Mouse (Mus musculus) spleen, embryonic (tissue): Measurements from ENCODE around the gene Slco3a1.

Experiments used
- CTCF ChIA-PET: fragments of 350-600 bp; sonication (Branson Sonifier 250); formaldehyde crosslinking; loops from one replicate; lab custom pipeline; 2022; lab: Charles Lee

Gene Slco3a1

GRCm38 (mm10) chr7:74348318-74348890 lies 206.2 kb downstream of the Slco3a1 start:
- CTCF ChIA-PET = no interaction called here

DNA sequence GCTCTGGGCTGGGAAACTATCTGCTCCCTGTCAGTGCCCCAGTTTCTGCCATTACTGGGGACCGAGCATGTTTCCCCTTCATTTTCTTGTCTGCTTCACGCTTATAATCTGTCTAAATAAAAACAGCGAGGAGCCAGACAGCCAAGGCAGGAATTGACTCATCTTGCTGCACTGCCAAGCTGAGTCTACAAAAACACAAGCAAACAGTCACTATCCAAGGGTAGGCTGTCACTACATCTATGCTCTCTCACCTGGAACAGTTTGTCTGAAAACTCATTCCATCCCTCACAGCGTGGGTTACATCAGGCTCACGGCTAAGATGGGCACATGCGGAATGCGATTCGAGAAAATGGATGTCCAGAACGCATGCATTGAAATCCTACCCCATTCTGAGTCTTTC lies 207.6 kb downstream of the Slco3a1 start:
- CTCF ChIA-PET = no interaction called here

DNA sequence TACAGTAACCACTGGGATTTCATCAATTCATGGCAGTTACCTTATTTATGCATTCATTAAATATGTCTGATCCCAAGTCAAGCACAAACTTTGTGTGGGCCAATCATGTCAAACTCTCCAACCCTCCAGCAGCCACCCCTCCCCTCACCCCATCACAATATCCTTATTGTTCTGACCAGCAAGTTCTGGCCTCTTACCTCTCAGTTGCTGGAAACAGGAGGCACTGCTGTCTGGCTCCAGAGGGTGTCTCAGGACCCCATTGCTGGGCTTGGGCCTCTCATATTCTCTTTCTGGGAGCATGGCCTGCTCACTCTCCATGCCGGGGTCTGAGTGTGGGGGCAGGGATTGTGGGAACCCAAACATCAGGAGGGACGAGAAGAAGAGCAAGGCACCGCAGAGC lies 208.1 kb downstream of the Slco3a1 start:
- CTCF ChIA-PET = no interaction called here

DNA sequence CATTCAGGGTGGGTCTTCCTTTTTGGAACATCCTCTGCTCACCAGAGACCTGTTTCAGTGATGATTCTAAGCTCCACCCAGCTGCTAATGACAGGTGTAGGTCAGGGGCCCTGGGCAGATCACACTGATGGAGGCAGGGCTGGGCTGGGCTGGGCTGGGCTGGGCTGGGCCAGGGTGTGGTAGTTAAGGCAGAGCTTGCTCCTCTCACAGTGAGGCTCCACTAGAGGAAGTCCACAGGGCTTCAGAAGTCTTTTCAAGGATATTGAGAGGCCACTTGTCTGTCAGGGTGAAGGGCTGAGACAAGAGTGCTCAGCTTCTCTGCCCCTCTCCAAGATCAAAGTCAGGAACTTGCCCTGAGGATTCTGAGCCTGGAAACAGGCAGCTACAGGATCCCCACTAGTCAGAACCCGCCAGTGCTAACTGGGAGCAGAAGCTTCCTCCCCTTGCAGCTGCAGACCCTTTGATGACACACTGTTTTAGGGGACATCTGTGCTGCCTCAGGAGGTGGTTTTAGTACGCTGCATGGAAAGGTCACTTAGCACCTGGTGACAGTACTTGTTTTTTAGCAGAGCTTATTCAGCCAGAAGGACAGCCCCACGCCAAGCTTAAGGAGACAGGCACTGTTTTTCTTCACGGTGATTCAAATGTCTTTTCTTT lies 213.3 kb downstream of the Slco3a1 start:
- CTCF ChIA-PET = no interaction called here

- CTCF ChIA-PET = no interaction called here
These were observed 214.1 kb downstream of the Slco3a1 start for GRCm38 (mm10) chr7:74340419-74340954.

DNA sequence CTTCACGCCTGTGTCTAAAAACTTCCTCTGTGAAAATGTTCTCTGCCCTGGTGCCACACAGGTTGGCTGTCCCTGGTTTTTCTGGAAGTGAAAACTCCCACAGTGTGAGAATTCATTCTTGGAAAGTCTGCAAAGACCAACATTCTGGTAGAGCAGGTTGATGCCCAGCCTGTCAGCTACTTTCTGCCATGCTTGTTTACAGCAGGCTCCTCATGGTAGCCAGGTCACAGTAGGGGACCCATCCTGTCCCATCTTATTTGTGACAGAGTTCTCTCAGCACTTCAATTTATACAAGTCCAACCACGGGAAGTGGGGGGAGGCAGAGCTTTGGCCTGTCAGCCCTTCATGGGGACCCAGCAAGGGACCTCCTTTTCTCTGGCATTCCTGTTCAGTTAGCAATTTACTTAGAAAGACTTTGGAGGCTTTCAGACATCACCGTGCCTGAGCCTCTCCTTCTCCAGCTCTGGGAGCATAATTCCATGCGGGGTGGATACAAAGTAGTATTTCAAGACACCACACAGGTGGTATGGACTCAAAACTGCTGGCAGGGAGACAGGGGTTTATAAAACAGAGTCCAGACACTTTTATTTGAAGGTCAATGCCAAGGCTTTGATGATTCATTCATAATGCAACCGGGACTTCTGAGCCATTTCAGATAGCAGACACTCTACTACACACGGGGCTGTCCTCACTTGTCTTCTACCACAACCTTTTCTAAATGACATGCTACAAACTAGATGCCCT lies 216.7 kb downstream of the Slco3a1 start:
- CTCF ChIA-PET = no interaction called here

GRCm38 (mm10) chr7:74332323-74332722 lies 222.3 kb downstream of the Slco3a1 start:
- CTCF ChIA-PET = no interaction called here

DNA sequence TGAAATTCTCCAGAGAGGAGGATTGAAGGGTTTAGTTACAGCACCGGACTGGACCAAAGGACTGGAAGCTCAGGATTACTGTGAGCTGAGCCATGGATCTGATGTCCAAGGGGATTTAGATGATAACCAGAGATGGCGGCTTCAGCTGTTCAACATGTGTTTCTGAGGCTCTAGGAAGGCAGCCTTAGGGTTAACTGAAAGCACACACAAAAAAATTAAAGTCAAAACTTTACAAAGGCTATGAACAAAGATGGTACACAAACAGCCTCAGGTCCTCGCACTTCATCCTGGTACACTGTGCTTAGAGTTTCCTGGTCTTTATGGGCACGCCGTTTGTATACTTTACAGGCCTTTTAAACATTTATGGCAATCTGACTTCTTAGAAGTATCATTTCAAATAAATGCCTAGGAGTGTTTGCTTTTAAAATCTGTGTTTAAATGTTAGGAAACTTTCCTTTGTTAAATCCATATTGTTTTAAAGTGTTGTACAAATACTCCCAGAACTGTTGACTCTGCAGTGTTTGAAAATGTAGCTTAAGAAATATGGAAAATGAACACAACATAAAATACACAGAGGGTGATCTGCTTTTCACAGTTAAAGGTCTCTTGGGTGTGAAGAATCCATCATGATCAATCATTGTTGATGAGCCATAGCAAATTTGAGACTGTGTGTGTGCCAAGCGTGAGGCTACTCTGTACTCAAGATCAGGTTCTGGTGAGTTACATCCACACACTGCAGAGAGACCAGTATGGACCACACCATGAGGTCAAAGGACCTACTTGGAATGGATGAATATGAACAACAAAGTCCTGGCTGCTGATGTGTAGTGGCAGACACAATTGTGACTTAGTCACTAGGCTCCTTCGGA lies 223.5 kb downstream of the Slco3a1 start:
- CTCF ChIA-PET = no interaction called here

- CTCF ChIA-PET = no interaction called here
These were observed 224.3 kb downstream of the Slco3a1 start for GRCm38 (mm10) chr7:74330117-74330857.

DNA sequence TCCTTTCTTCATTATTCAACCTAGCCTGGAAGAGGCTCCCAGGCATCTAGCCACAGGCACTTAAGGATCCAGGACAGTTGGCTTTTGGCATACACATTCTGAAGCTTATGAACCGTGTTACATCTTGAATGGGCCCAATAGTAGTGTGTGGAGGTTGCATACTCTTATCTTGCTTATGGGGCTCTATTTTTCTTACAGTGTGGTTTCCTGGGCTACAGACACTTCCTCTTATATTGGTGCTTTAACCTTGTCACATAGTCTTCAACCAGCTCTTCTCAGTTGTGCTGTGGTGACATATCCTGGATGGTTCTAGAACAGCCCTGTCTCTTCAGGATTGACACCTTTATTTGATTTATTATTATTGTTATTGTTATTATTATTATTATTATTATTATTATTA lies 225.6 kb downstream of the Slco3a1 start:
- CTCF ChIA-PET = no interaction called here

DNA sequence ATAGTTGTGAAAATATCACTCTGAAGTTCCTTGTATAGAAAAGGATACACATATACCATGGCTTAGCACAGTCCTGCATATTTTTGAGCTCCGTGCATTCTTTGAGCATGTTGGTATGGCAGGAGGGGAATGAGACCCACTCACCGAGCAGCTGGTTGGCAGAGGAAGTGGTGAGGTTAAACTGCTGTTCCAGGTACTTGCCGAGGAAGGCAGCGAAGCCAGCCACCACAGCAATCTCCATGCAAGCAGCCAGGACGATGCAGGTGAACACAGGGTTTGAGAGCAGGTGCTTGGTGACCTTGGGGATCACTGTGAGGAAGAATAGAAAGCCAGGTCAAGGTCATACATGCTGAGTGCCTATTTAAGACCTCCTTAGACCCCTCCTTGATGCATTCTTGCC lies 226.9 kb downstream of the Slco3a1 start:
- CTCF ChIA-PET = no interaction called here

DNA sequence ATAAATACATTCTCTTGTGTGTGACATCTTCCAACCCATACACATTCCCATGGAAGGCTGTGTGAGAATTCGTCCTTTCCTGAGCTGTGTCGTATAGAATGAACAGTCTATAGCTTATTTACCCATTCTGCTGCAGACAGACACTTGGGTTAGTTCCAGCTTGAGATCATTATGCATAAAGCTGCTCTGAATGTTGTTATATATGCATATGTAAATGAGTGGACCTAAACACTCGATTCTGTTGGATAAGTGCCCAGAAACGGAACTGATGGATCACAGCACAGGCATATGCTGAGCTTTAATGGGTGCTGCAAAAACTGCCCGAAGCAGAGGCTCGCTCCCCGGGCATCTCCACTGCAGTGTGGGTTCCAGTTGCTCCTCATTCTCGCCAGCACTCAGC lies 229.5 kb downstream of the Slco3a1 start:
- CTCF ChIA-PET = no interaction called here

DNA sequence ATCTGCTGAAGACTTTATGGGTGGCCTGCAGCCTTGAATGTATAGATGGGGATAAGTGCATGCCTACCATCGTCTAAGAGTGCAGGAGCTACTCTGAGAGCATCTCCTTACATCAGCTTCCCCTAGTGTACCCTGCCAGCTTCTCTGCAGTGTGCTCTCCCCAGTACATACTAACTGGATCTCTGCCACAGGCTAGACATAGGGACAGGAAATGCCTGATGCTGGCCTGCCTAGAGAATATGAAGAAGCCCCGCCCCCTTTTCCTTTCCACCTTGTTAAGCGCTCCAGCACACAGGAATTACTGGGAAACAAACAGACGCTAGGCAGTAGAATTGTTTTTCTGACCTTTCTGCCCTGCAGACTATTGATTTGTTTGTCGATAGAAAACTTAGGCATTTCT lies 230.9 kb downstream of the Slco3a1 start:
- CTCF ChIA-PET = no interaction called here

- CTCF ChIA-PET = no interaction called here
These were observed 231.4 kb downstream of the Slco3a1 start for GRCm38 (mm10) chr7:74323194-74323593.

GRCm38 (mm10) chr7:74320635-74321034 lies 233.9 kb downstream of the Slco3a1 start:
- CTCF ChIA-PET = interaction anchor here (0.5 kb wide), 1 partner anchor 16 kb away, joined by 4 read pairs; no protein-coding TSS in a partner anchor

GRCm38 (mm10) chr7:74315836-74316435 lies 238.6 kb downstream of the Slco3a1 start:
- CTCF ChIA-PET = no interaction called here

DNA sequence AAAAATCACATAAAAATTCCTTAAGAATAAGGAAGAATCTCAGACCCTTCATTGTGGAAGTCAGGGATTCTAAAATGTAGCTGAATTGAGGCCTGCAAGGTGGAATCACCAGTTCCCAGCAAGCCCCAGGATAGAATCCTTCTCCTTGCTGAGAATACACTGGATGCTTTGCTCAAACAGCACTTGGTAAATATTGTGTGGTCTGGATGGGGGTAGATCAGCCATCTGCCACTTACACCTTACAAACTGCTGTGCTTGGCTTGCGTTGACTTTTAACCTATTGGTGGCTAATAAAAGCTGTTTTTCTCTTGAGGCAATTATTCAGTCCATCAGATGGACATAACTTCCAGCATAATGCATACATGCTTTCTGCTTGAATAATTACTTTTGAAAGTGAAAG lies 240.3 kb downstream of the Slco3a1 start:
- CTCF ChIA-PET = no interaction called here

- CTCF ChIA-PET = no interaction called here
These were observed 241.1 kb downstream of the Slco3a1 start for GRCm38 (mm10) chr7:74313279-74314105.

- CTCF ChIA-PET = no interaction called here
These were observed 243.0 kb downstream of the Slco3a1 start for GRCm38 (mm10) chr7:74311536-74311935.
